Mouse (Mus musculus): ENCODE data around the gene Tbx18.

DNA sequence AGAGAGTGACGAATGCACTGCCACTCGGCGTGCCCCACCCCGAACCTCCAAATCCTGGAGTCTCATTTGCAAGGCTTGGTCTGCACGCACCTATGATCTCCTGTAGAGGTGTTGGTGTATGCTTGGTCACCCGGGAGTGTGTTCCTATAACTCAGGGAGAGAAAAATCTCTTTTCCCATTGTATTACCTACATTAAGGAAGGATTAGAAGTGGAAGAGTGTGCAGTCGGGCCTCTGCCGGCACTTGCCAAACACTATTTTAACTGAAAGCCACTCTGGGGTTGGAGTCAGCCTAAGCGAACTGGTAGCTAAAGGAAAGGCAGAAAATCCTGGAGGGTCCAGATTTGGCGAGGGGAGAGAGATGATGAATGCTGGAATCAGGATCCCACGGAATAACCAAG is 2.7 kb upstream of the Tbx18 start:
- TF ChIP-seq ZNF384 (IDR thresholded peaks at IDR 0.05; ENCODE audit: low read depth, low read length) (no peak), HCFC1 (IDR thresholded peaks at IDR 0.05; ENCODE audit: borderline replicate concordance, insufficient read depth, low read length) (no peak), CHD2 (IDR thresholded peaks at IDR 0.05; ENCODE audit: low read depth, low read length) (no peak)
